ENCODE assay signal across 9 mouse cellular contexts in genomic region chr14:87566211-87566610, GRCm38 (mm10).
A peak's percentile ranks its signal among the peaks of the same experiment; 100 is the strongest.
DNase-seq lines count a peak whose midpoint lies in the region; ATAC-seq and TF ChIP-seq lines count a peak whose summit lies in the region.
"Had no signal": no experiment of that assay in that cellular context is flagged by ENCODE, and none has a peak within 500 bp of the region (broad histone marks: within the 10 kb centered on the region; RNA-seq: fewer than 3 reads in every experiment).

No protein-coding gene starts in this region.

- H3K4me1 ChIP-seq in kidney, adult 2 months (ENCODE audit: control insufficient read depth, insufficient read depth, low read length), result no peaks in the 10 kb centered on the region
- no peaks in the 10 kb centered on the region for H3K4me1 ChIP-seq in G1E (ENCODE audit: insufficient read depth, low read depth, low read length)

- H3K27ac ChIP-seq in kidney, adult 2 months (ENCODE audit: insufficient read depth, low read depth, low read length), result no peak overlapping the region
- H3K27ac ChIP-seq: limb, embryonic 12.5 days had no signal

- H3K9me3 ChIP-seq in G1E (replicated peaks), result no peaks in the 10 kb centered on the region
- H3K9me3 ChIP-seq: limb, embryonic 12.5 days had no signal

- 0 out of 2 replicates have a peak, but pooled peaks have one; percentile 9 for TF ChIP-seq CTCF in kidney, adult 2 months (conservative IDR thresholded peaks at IDR 0.05; ENCODE audit: insufficient read depth, insufficient read length, low read depth, low read length)
- 0 out of 2 replicates have a peak, but pooled peaks have one; percentile 34 for TF ChIP-seq CTCF in G1E (IDR thresholded peaks at IDR 0.05; ENCODE audit: low read depth, low read length)

- H3K4me3 ChIP-seq in kidney, adult 2 months (ENCODE audit: insufficient read depth, low read depth, low read length), result no peak overlapping the region
- H3K4me3 ChIP-seq in G1E (ENCODE audit: low read depth, low read length), result no peak overlapping the region
- H3K4me3 ChIP-seq: erythroblast, embryonic 14.5 days; limb, embryonic 12.5 days had no signal

- DNase-seq in kidney, adult 2 months, result no peak
- no peak for DNase-seq in kidney, adult 11 months
- DNase-seq in G1E (ENCODE audit: low spot score), result no peak
- peak; percentile 6 for DNase-seq in adrenal gland, postnatal 25 days
- DNase-seq in lung, adult 18-20 months, result peak; percentile 7 to 10
- no peak for DNase-seq in kidney, postnatal 36 days
- DNase-seq in T-cell, adult 2 months (ENCODE audit: low spot score), result no peak

- ATAC-seq in G1E (ENCODE audit: extremely low read depth, insufficient number of reproducible peaks, low FRiP score, poor library complexity, severe bottlenecking), result no peak

- WGBS in kidney, adult 2 months, result 43% methylated on average over 7 of the region's 7 CpGs

- 0 out of 2 replicates have a peak, but pooled peaks cover 1% of the 10 kb centered on the region for H3K27me3 ChIP-seq in kidney, adult 2 months (replicated peaks; ENCODE audit: control insufficient read depth, insufficient read depth, low read length)
- H3K27me3 ChIP-seq in G1E (ENCODE audit: insufficient read depth, low read length), result no peaks in the 10 kb centered on the region

- H3K36me3 ChIP-seq in kidney, adult 2 months (ENCODE audit: control insufficient read depth, insufficient read depth, low read length), result no peaks in the 10 kb centered on the region
- no peaks in the 10 kb centered on the region for H3K36me3 ChIP-seq in G1E (replicated peaks)
- H3K36me3 ChIP-seq: limb, embryonic 12.5 days had no signal

- TF ChIP-seq POLR2A in kidney, adult 2 months (IDR thresholded peaks at IDR 0.05; ENCODE audit: low read depth, low read length), result no peak

Comparison
In these comparisons a context has a peak if more than half of its experiments do, and no peak if none do; other contexts are left out.
1. DNase-seq: peak in adrenal gland, postnatal 25 days (single experiment) and lung, adult 18-20 months (2 of 2); none in kidney, adult 2 months (single experiment), kidney, adult 11 months (single experiment), G1E (single experiment), kidney, postnatal 36 days (0 of 2) and T-cell, adult 2 months (single experiment).